Mouse (Mus musculus): Measurements from ENCODE around the gene Slco3a1. TPM values are rescaled to one million over a fixed set of nuclear protein-coding genes. Genes with fewer than 3 reads are reported as not detected.

Slco3a1 gene
- polyA plus RNA-seq, 1 experiment, result 9.4 TPM

DNA sequence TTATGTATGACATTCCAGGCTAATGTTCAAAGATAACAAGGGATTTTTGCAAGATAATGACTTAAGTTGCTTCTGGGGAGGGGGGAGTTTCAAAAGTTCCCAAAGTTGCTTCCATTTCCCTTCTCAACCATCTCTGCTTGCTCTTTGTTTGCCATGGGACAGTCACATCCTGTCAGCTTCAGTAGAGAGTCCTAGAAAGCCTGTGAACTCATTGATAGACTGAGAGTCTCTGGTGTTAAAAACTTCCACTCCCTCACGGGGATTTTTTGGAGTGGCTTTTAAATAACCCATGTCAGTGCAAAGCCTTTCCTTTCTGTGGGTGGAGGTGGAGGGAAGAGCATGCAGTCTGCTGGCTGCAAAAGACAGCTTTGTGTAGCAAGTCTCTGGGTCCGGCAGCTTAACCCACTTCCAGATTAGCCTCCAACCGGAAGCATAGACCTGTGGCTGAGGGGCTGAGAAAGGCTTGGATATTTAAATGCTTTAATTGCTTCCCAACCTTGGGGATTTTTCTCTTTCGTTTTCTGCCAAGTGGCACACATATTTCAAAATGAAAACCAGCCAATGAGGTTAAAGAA, 25.3 kb downstream of the Slco3a1 start:
- no peaks in the 10 kb centered on the region for H3K27me3 ChIP-seq (replicated peaks)
- peaks cover 75% of the 10 kb centered on the region for H3K4me1 ChIP-seq
- H3K36me3 ChIP-seq (replicated peaks; ENCODE audit: low read length), result no peaks in the 10 kb centered on the region
- no peak for TF ChIP-seq FLI1 (IDR thresholded peaks at IDR 0.05; ENCODE audit: low read length)
- no peak for TF ChIP-seq GATA1 (IDR thresholded peaks at IDR 0.05; ENCODE audit: borderline replicate concordance, low read length)
- H3K4me3 ChIP-seq (replicated peaks), result peak overlapping the region; percentile 69
- no peaks in the 10 kb centered on the region for H3K9me3 ChIP-seq

DNA sequence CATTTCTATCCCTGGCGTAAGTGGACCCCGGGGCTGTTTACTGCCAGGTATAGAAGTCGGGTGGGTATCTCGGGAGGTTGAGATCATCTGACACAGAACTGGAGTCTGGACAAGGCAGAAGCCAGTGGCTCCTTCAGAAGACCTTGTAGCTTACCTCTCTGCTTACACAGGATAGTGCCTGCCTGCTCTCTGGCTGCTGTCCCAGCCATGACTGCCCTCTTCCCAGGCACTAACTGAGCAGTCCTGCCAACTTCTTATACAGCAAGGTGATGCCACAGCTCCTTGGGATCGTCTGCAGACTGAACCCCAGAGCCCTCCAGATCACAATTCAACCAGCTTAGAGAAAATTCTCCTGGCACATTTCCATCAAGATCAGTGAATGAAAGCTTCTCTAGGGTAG, 26.4 kb downstream of the Slco3a1 start:
- Histone ChIP-seq H3K9me3 (no peaks in the 10 kb centered on the region), H3K36me3 (replicated peaks; ENCODE audit: low read length) (no peaks in the 10 kb centered on the region), H3K27me3 (replicated peaks) (no peaks in the 10 kb centered on the region), H3K4me1 (peaks cover 74% of the 10 kb centered on the region), H3K4me3 (replicated peaks) (no peak overlapping the region)
- no peak for TF ChIP-seq FLI1 (IDR thresholded peaks at IDR 0.05; ENCODE audit: low read length)
- TF ChIP-seq GATA1 (IDR thresholded peaks at IDR 0.05; ENCODE audit: borderline replicate concordance, low read length), result no peak

DNA sequence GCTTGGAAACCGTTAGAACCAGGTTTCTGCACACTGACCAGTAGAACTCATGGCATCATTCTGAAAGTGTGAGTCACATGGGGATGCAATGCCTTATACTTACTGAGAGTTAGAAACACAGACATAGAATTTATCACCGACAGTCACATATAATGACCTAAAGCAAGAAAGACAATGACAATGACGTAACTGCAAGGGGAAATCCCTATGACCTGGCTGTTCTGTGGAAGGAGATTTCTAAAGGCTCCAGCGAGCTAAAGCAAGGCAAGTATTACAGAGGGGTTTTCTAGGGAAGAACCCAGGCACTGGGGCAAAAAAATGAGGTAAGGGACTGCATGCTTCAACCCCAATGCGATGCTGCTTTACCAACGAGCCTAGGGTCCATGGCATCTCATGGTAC, 26.9 kb downstream of the Slco3a1 start:
- H3K4me3 ChIP-seq (replicated peaks), result no peak overlapping the region
- H3K4me1 ChIP-seq, result peaks cover 79% of the 10 kb centered on the region
- H3K9me3 ChIP-seq, result no peaks in the 10 kb centered on the region
- H3K27me3 ChIP-seq (replicated peaks), result no peaks in the 10 kb centered on the region
- TF ChIP-seq FLI1 (IDR thresholded peaks at IDR 0.05; ENCODE audit: low read length), result no peak
- TF ChIP-seq GATA1 (IDR thresholded peaks at IDR 0.05; ENCODE audit: borderline replicate concordance, low read length), result no peak
- no peaks in the 10 kb centered on the region for H3K36me3 ChIP-seq (replicated peaks; ENCODE audit: low read length)

DNA sequence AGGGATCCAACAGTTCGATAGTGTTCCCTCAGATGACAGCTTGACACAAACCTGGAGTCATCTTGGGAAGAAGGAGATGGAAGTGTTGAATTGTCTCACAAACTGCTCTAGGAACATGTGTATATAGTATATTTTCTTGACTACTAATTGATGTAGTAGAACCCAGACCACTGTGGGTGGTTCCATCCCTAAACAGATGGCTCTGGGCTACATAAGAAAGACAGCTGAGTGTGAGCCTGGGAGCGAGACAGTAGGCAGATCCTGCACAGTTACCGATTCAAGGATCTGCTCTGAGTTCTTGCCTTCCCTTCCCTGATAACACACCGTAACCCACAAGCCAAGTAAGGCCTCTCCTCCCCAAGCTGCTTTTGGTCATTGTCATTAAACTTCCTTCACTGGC, 28.6 kb downstream of the Slco3a1 start:
- H3K4me3 ChIP-seq (replicated peaks), result no peak overlapping the region
- no peaks in the 10 kb centered on the region for H3K9me3 ChIP-seq
- peaks cover 87% of the 10 kb centered on the region for H3K4me1 ChIP-seq
- no peaks in the 10 kb centered on the region for H3K27me3 ChIP-seq (replicated peaks)
- no peaks in the 10 kb centered on the region for H3K36me3 ChIP-seq (replicated peaks; ENCODE audit: low read length)
- TF ChIP-seq FLI1 (IDR thresholded peaks at IDR 0.05; ENCODE audit: low read length), result no peak
- TF ChIP-seq GATA1 (IDR thresholded peaks at IDR 0.05; ENCODE audit: borderline replicate concordance, low read length), result no peak

DNA sequence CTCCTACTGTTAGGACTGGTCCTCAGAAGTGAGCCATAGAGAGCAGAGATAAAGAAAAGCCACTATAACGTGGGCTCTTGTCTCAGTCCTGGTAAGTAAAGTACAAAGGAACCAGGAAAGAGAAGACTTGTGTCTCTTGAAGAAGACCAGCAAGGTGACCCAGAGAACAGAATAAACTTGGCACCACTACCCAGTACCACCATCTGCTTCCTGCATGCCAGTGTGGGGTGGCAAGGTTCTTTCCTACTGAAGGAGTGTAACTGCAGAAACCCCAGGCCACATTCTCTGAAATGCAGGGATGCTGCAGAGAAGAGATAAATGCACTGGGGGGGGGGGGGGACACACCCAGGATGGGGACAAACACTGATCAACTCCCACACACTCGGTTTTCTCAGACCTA, 29.0 kb downstream of the Slco3a1 start:
- TF ChIP-seq GATA1 (IDR thresholded peaks at IDR 0.05; ENCODE audit: borderline replicate concordance, low read length) (no peak), FLI1 (IDR thresholded peaks at IDR 0.05; ENCODE audit: low read length) (no peak)
- Histone ChIP-seq H3K4me3 (replicated peaks) (no peak overlapping the region), H3K9me3 (no peaks in the 10 kb centered on the region), H3K27me3 (replicated peaks) (no peaks in the 10 kb centered on the region), H3K4me1 (peaks cover 88% of the 10 kb centered on the region), H3K36me3 (replicated peaks; ENCODE audit: low read length) (no peaks in the 10 kb centered on the region)

DNA sequence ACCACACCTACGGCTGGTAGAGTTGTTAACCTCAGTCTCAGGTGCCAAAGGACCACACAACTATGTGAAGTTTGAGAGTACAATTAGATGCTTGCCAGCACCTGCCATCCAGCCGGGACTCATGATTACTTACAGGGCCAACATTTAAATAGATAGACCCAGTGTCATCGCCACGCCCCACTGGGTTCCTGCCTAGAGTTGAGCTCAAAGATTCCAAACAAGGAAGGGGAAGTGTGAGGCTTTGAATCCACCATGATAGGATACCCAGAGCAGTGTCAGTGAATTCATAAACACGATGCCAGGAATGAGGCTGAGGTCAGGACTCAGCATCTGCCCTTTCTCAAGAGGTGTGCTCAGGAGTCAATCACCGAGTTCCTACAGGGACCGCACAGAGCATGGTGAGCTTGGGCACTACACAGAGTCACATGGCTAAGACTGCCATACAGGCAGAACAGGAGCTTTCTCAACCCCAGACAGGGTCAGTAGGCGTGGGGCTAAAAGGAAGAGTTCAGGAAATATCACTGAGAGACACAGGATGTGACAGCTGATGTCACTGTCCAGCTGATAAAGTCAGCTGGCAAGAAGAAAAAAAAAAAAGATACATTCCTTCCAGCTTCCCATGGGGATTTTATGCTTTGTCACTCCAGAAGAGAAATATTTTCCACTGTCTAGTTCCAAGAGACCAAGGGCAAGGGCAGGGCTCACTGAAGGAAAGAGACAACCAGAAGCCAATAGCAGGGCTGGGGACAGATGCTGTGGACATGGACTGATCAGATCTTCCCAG, 30.2 kb downstream of the Slco3a1 start:
- Histone ChIP-seq H3K36me3 (replicated peaks; ENCODE audit: low read length) (no peaks in the 10 kb centered on the region), H3K4me1 (peaks cover 78% of the 10 kb centered on the region), H3K27me3 (replicated peaks) (no peaks in the 10 kb centered on the region), H3K4me3 (replicated peaks) (peak overlapping the region; percentile 69), H3K9me3 (no peaks in the 10 kb centered on the region)
- TF ChIP-seq FLI1 (IDR thresholded peaks at IDR 0.05; ENCODE audit: low read length) (no peak), GATA1 (IDR thresholded peaks at IDR 0.05; ENCODE audit: borderline replicate concordance, low read length) (no peak)

DNA sequence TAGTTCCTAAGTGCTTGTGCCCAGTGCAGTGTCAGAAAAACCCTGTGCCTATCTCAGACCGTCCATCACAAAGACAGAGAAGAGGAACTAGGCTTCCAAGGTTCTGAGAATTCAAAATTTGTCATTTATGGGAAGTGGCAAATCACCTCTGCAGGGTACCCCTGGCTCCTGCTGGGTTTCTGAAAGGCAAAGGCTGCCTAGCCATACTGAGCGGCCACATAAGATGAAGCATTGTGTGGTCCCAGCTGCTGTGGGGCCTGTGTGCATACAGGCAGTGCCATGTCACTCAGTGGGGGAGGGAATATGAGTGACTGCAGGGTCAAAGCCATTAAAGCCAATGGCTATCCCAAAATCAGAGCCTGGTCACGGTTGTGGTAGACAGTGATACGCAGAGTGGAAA, 31.5 kb downstream of the Slco3a1 start:
- Histone ChIP-seq H3K27me3 (replicated peaks) (no peaks in the 10 kb centered on the region), H3K4me3 (replicated peaks) (peak overlapping the region; percentile 46), H3K9me3 (no peaks in the 10 kb centered on the region), H3K4me1 (peaks cover 69% of the 10 kb centered on the region), H3K36me3 (replicated peaks; ENCODE audit: low read length) (no peaks in the 10 kb centered on the region)
- TF ChIP-seq FLI1 (IDR thresholded peaks at IDR 0.05; ENCODE audit: low read length), result no peak
- TF ChIP-seq GATA1 (IDR thresholded peaks at IDR 0.05; ENCODE audit: borderline replicate concordance, low read length), result no peak

DNA sequence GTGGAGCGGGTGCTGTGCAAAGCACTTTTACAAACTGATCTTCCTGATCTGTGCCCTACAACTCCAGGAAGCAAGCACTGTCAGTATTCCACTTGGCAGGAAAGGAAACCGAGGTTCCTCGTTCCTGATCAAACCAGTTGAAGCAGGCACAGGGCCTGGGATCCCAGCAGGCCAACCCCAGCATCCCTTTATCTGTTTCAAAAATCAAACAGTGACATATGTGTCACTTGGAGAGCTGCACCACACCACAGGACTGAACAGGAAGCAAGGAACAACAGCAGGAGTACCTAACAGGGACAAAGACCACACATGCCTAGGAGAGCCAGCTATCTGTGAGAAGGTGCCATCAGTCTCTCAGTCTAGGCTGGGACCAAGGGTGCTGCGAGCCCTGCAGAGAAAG, 32.3 kb downstream of the Slco3a1 start:
- peaks cover 68% of the 10 kb centered on the region for H3K4me1 ChIP-seq
- no peak for TF ChIP-seq FLI1 (IDR thresholded peaks at IDR 0.05; ENCODE audit: low read length)
- TF ChIP-seq GATA1 (IDR thresholded peaks at IDR 0.05; ENCODE audit: borderline replicate concordance, low read length), result no peak
- H3K36me3 ChIP-seq (replicated peaks; ENCODE audit: low read length), result no peaks in the 10 kb centered on the region
- H3K4me3 ChIP-seq (replicated peaks), result no peak overlapping the region
- no peaks in the 10 kb centered on the region for H3K9me3 ChIP-seq
- no peaks in the 10 kb centered on the region for H3K27me3 ChIP-seq (replicated peaks)

DNA sequence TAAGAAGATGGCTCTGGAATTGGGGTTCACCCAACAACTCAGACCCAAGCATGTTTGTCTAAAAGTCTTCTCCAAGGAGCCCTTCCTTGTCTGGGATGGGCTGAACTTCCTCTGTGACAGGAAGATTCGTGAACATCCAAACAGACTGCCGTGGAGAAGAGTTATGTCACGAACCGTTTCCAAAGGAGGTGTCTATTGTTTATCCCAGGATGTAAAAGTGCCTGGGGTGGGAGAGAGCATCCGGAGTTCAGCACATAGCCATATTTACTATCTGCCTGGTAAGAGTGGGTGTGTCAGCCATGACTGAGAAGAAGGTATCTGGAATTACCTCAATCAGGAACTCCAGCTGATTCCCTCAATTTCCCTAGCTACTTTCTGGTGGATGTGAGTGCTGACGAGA, 35.2 kb downstream of the Slco3a1 start:
- TF ChIP-seq FLI1 (IDR thresholded peaks at IDR 0.05; ENCODE audit: low read length) (no peak), GATA1 (IDR thresholded peaks at IDR 0.05; ENCODE audit: borderline replicate concordance, low read length) (no peak)
- Histone ChIP-seq H3K4me3 (replicated peaks) (no peak overlapping the region), H3K27me3 (replicated peaks) (no peaks in the 10 kb centered on the region), H3K9me3 (no peaks in the 10 kb centered on the region), H3K4me1 (peaks cover 47% of the 10 kb centered on the region), H3K36me3 (replicated peaks; ENCODE audit: low read length) (no peaks in the 10 kb centered on the region)

DNA sequence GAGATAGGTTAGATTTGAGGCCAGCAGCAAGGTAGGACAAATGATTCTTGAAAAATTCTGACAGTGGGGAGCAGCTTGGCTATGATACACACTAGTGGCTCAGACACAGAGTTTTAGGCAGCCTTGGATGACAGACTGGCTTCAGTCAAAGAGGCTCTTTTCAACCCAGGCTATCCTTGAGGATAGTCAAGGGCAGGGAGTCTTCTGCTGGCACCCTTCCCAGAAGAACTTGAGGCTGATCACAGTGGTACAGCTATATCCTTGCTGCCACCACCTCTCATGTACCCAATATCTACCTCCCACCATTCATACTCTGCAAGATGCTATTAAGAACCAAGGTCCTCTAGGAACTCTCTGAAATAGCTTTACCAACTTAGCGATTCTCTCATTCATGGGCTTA, 35.8 kb downstream of the Slco3a1 start:
- Histone ChIP-seq H3K4me1 (peaks cover 41% of the 10 kb centered on the region), H3K27me3 (replicated peaks) (no peaks in the 10 kb centered on the region), H3K36me3 (replicated peaks; ENCODE audit: low read length) (no peaks in the 10 kb centered on the region), H3K4me3 (replicated peaks) (no peak overlapping the region), H3K9me3 (no peaks in the 10 kb centered on the region)
- TF ChIP-seq FLI1 (IDR thresholded peaks at IDR 0.05; ENCODE audit: low read length) (no peak), GATA1 (IDR thresholded peaks at IDR 0.05; ENCODE audit: borderline replicate concordance, low read length) (no peak)
